Mouse (Mus musculus) lung, postnatal 0 days (tissue): ENCODE measurements around the gene Dst. TPM values are rescaled to one million over a fixed set of nuclear protein-coding genes. Genes with fewer than 3 reads are reported as not detected.

Experiments
- ATAC-seq: fragments of 200-750 bp; cut with Nextera tagmentation; 2 replicates; pipeline ENCODE4 v1.8.0; 2017; ENCODE audit warnings: moderate library complexity
- DNase-seq: peaks from one replicate; pipeline ENCODE4 v3.0.0-alpha.2; 2016; ENCODE audit warnings: low spot score
- H3K27ac ChIP-seq: fragments of 300-500 bp; sonication (generic); 2 replicates; pipeline ENCODE4 v1.5.1; 2014; ENCODE audit warnings: antibody characterized with exemption, mild to moderate bottlenecking, low read length, mixed read lengths
- H3K27me3 ChIP-seq: fragments of 300-500 bp; sonication (generic); replicated peaks from 2 replicates; pipeline ENCODE4 v1.6.1; 2014; ENCODE audit warnings: low read length, mixed read lengths; ENCODE audit not compliant: insufficient read depth
- H3K36me3 ChIP-seq: fragments of 300-500 bp; sonication (generic); 2 replicates; pipeline ENCODE4 v1.6.1; 2014; ENCODE audit warnings: low read length, mixed read lengths; ENCODE audit not compliant: insufficient read depth
- H3K4me1 ChIP-seq: fragments of 300-500 bp; sonication (generic); 2 replicates; pipeline ENCODE4 v1.6.1; 2014; ENCODE audit warnings: antibody characterized with exemption, low read depth, low read length, mixed read lengths; ENCODE audit not compliant: insufficient read depth
- H3K4me2 ChIP-seq: fragments of 300-500 bp; sonication (generic); replicated peaks from 2 replicates; pipeline ENCODE4 v1.6.1; 2014; ENCODE audit warnings: low read depth, mild to moderate bottlenecking, low read length, moderate library complexity, mixed read lengths
- H3K4me3 ChIP-seq: fragments of 300-500 bp; sonication (generic); 2 replicates; pipeline ENCODE4 v1.5.1; 2014; ENCODE audit warnings: low read depth, low read length
- H3K9ac ChIP-seq: fragments of 300-500 bp; sonication (generic); replicated peaks from 2 replicates; pipeline ENCODE4 v1.6.1; 2014; ENCODE audit warnings: low read depth, mild to moderate bottlenecking
- H3K9me3 ChIP-seq: fragments of 300-500 bp; sonication (generic); 2 replicates; pipeline ENCODE4 v1.6.1; 2016; ENCODE audit warnings: low read length, mixed read lengths
- CTCF ChIP-seq: IDR thresholded peaks from 2 replicates; pipeline ENCODE4 v1.5.1; 2016; ENCODE audit warnings: antibody characterized with exemption, mild to moderate bottlenecking
- EP300 ChIP-seq: IDR thresholded peaks from 2 replicates; pipeline ENCODE4 v1.6.1; 2016; ENCODE audit warnings: antibody characterized with exemption, mild to moderate bottlenecking, control low read depth
- WGBS: fragments of 180-500 bp; shearing (Covaris S2); extraction: QIAGEN DNeasy Blood & Tissue Kit; methylation state at CpG from one replicate; pipeline ENCODE4 v1.1.7; 2014; 5-methylcytosine and 5-hydroxymethylcytosine counted together
- polyA plus RNA-seq: library from polyadenylated mRNA; unstranded; fragments of >200 nt; fragmentation: Nextera tagmentation; extraction: Ambion mirVana; gene quantifications from 2 replicates; pipeline ENCODE4 v1.2.1, GENCODE M21; 2015

Gene Dst
- polyA plus RNA-seq, 1 experiment from 2014 or later, result 18.1 TPM

DNA sequence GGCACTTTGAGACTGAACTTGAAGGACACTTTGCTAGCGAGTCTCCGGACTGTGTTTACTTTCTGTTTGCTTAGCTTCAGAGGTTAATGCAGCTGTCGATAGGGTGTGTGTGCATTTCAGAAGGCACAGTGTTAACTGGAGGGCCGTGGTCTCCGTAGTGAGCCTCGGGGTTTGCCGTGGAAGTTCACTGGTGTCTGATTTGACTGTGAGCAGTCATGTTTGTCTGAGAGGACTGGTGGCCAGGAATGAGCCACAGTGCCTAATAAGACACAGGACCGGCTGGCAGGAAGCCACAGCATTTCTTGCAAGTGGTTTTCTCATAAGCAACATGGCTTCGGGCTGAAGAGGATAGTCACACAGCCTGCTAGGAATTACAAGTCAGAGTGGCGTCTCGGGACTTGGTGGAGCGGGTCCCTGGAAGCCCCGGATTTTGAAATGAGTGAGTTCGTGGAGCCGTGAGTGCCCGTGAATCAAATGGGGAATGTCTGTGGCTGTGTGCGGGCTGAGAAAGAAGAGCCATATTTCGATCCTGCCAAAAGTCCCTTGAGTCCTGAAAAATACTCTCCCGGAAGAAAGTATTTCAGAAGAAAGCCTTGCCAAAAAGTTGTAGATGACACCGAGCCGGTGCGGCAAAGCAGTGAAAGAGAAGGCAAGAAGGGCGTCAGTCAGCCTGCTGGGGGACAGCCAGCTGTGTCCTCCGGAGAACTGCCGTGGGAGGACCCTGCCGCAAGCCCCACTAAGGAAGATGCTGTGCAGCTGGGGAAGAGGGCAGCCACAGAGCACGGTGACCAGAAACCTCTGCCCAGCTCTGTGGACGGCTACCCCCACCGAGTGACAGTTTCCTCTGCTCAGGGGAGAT, 213.4 kb downstream of the Dst start:
- H3K9me3 ChIP-seq, result no peaks in the 10 kb centered on the region
- peak overlapping the region; percentile 65 for H3K4me2 ChIP-seq
- peak overlapping the region; percentile 76 for H3K27ac ChIP-seq
- H3K4me3 ChIP-seq, result peak overlapping the region; percentile 47
- ATAC-seq (peak; percentile 75), DNase-seq (peak; percentile 87)
- 18% methylated on average over 29 of the region's 29 CpGs for WGBS
- no peaks in the 10 kb centered on the region for H3K27me3 ChIP-seq
- H3K9ac ChIP-seq, result peak overlapping the region; percentile 46
- TF ChIP-seq CTCF (no peak), EP300 (no peak; the same call in 1 of the 2 replicates)
- H3K36me3 ChIP-seq, result no peaks in the 10 kb centered on the region
- H3K4me1 ChIP-seq, result 0 out of 2 replicates have a peak, but pooled peaks cover 4% of the 10 kb centered on the region

DNA sequence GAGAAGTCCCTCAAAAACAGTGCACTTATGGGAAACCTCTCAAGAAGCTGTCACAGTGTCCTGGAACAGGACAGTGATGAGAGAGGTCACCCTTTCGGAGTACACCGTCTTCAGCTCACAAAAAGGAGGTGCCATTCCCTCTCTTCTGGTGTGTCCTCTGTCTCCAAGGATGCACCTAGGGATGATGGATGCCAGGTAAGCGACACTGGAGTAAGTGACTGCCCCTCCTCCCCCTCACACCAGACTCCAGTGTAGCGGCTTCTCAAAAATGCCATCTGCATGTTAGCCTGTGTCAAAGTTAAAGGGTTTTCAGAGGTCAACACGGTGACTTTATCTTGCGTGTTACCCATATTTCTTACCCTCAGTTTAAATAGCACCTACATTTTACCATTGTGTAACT, 214.2 kb downstream of the Dst start:
- ATAC-seq (no peak), DNase-seq (no peak)
- peak overlapping the region; percentile 65 for H3K4me2 ChIP-seq
- 76% methylated on average over 6 of the region's 6 CpGs for WGBS
- H3K4me3 ChIP-seq, result peak overlapping the region; percentile 47
- H3K4me1 ChIP-seq, result 0 out of 2 replicates have a peak, but pooled peaks cover 4% of the 10 kb centered on the region
- no peak overlapping the region for H3K9ac ChIP-seq
- H3K36me3 ChIP-seq, result no peaks in the 10 kb centered on the region
- H3K9me3 ChIP-seq, result no peaks in the 10 kb centered on the region
- no peaks in the 10 kb centered on the region for H3K27me3 ChIP-seq
- no peak for TF ChIP-seq CTCF
- no peak for TF ChIP-seq EP300
- H3K27ac ChIP-seq, result no peak overlapping the region

DNA sequence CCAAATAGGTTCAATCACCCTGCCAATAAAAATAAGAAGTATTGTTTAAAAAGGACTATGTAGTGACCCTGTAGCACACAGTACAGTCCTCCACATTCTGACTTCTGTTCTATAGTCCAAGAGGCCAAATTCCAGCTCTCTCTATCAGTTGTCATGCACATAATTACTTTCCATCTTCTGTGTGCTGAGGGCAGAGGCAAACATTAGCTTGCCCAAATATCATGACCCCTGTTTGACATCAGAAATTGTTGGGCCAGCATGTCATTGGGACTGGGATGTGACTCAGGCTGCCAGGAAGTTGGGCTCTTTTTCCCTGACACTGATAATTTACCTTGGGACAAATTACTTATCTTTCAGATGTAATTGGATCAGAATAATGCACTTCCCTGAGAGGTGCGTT, 214.9 kb downstream of the Dst start:
- H3K9ac ChIP-seq, result no peak overlapping the region
- H3K4me3 ChIP-seq, result no peak overlapping the region
- TF ChIP-seq CTCF (no peak), EP300 (no peak; the same call in 1 of the 2 replicates)
- no peaks in the 10 kb centered on the region for H3K36me3 ChIP-seq
- H3K27ac ChIP-seq, result no peak overlapping the region
- H3K27me3 ChIP-seq, result no peaks in the 10 kb centered on the region
- no peaks in the 10 kb centered on the region for H3K9me3 ChIP-seq
- 0 out of 2 replicates have a peak, but pooled peaks cover 4% of the 10 kb centered on the region for H3K4me1 ChIP-seq
- DNase-seq (no peak), ATAC-seq (no peak)
- 64% methylated on average over 1 of the region's 1 CpGs for WGBS
- 0 out of 2 replicates have a peak overlapping the region, but pooled peaks have one; percentile 0 for H3K4me2 ChIP-seq

DNA sequence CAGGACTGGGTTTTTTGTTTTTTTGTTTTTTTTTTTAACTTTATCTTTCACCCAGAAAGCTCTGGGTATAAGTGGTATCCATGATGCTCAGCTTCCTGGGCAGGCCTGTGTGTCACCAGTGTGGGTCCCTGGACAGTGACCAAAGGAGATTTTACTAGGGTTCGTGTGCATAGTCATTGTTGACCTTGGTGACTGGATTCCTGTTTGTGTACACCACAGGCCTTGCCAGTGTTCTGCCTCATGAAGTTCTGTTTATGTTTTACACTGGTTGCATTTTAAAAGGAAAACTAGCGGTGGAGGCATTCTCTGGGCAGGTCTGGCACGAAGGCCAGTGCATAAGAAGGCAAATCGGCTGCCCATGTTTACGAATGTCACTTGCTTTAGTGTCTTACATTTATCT, 215.3 kb downstream of the Dst start:
- H3K36me3 ChIP-seq, result no peaks in the 10 kb centered on the region
- H3K4me3 ChIP-seq, result no peak overlapping the region
- 0 out of 2 replicates have a peak overlapping the region, but pooled peaks have one; percentile 0 for H3K4me2 ChIP-seq
- ATAC-seq (no peak), DNase-seq (no peak)
- H3K27me3 ChIP-seq, result no peaks in the 10 kb centered on the region
- TF ChIP-seq CTCF (no peak), EP300 (no peak)
- 0 out of 2 replicates have a peak, but pooled peaks cover 4% of the 10 kb centered on the region for H3K4me1 ChIP-seq
- H3K9me3 ChIP-seq, result no peaks in the 10 kb centered on the region
- H3K27ac ChIP-seq, result no peak overlapping the region
- 54% methylated on average over 5 of the region's 5 CpGs for WGBS
- no peak overlapping the region for H3K9ac ChIP-seq

DNA sequence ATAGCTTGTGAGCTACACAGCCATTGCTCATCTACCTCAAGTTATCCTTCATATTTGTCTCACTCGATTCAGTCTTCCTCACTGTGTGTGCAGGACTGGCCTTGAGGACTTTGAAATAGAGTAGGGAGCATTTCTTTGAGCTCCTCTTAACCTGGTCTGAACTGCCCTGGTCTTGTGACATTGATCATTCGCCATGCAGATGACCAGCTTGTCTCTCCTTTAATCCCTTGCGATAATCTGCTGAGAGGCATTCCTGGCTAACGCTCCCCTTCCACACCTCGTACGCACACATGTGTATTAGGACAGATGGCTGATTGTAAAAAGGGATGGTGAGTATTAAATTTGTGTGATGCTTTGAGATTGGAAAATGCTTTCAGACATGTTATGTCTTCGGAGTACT, 216.4 kb downstream of the Dst start:
- Histone ChIP-seq H3K27me3 (no peaks in the 10 kb centered on the region), H3K4me2 (no peak overlapping the region), H3K4me1 (0 out of 2 replicates have a peak, but pooled peaks cover 4% of the 10 kb centered on the region), H3K9ac (no peak overlapping the region), H3K4me3 (no peak overlapping the region), H3K36me3 (no peaks in the 10 kb centered on the region), H3K9me3 (no peaks in the 10 kb centered on the region), H3K27ac (no peak overlapping the region)
- ATAC-seq (no peak), DNase-seq (no peak)
- WGBS, result 91% methylated on average over 7 of the region's 7 CpGs
- no peak for TF ChIP-seq EP300
- no peak for TF ChIP-seq CTCF

DNA sequence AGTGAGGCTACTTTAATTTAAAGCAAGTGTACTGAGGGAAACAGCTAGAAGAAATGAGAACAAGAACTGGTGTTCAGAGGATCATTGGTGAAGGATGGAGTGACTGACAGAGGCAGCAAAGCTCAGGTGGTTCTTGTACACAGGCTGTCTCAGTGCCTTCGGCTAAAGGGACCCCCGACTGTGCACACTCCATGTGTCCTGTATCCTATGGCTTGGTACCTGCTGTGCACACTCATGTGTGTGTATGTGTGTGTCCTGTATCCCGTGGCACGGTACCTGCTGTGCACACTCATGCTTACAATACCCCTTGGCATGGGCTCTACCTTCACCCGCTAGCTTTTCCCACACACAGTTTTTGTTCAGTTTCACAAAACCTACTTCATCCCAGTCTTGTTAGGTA, 217.1 kb downstream of the Dst start:
- Histone ChIP-seq H3K9me3 (no peaks in the 10 kb centered on the region), H3K9ac (no peak overlapping the region), H3K27me3 (no peaks in the 10 kb centered on the region), H3K36me3 (no peaks in the 10 kb centered on the region), H3K4me2 (no peak overlapping the region), H3K4me1 (0 out of 2 replicates have a peak, but pooled peaks cover 4% of the 10 kb centered on the region), H3K27ac (no peak overlapping the region), H3K4me3 (no peak overlapping the region)
- WGBS, result 93% methylated on average over 5 of the region's 5 CpGs
- TF ChIP-seq CTCF (no peak), EP300 (no peak)
- ATAC-seq, result no peak
- no peak for DNase-seq
